Mouse (Mus musculus) left cerebral cortex, adult 2 months (tissue): ENCODE data around the gene Ell2. TPM values are rescaled to one million over a fixed set of nuclear protein-coding genes. Genes with fewer than 3 reads are reported as not detected.
A peak's percentile ranks its signal among the peaks of the same experiment; 100 is the strongest.

Experiments used
- DNase-seq, 2 experiments: peaks; one replicate each; pipeline ENCODE4 v3.0.0; 2021 to 2022; ENCODE audit warnings: low spot score in 2 of 2, mixed read lengths in 1 of 2; ENCODE audit errors: extremely low spot score in 1 of 2
- H3K27ac ChIP-seq: fragments of 200-600 bp; 2 replicates; pipeline ENCODE4 v1.8.1; 2022
- H3K4me3 ChIP-seq: fragments of 200-600 bp; 2 replicates; pipeline ENCODE4 v1.8.1; 2022
- CTCF ChIP-seq: fragments of 200-600 bp; IDR thresholded peaks from 2 replicates; pipeline ENCODE4 v1.8.1; 2022; ENCODE audit warnings: antibody characterized with exemption, mild to moderate bottlenecking, moderate library complexity
- intact Hi-C: fragments of 180-260 bp; cut with DNase I; formaldehyde crosslinking; loops from one replicate; pipeline ENCODE4 v1.15.1; 2025
- total RNA-seq, 2 experiments: library from RNA; stranded (reverse); gene quantifications; 2 replicates each; pipeline ENCODE4 v1.2.3; 2021

Gene Ell2
- total RNA-seq, 2 experiments from 2014 or later = 44.2 to 45.7 TPM

DNA sequence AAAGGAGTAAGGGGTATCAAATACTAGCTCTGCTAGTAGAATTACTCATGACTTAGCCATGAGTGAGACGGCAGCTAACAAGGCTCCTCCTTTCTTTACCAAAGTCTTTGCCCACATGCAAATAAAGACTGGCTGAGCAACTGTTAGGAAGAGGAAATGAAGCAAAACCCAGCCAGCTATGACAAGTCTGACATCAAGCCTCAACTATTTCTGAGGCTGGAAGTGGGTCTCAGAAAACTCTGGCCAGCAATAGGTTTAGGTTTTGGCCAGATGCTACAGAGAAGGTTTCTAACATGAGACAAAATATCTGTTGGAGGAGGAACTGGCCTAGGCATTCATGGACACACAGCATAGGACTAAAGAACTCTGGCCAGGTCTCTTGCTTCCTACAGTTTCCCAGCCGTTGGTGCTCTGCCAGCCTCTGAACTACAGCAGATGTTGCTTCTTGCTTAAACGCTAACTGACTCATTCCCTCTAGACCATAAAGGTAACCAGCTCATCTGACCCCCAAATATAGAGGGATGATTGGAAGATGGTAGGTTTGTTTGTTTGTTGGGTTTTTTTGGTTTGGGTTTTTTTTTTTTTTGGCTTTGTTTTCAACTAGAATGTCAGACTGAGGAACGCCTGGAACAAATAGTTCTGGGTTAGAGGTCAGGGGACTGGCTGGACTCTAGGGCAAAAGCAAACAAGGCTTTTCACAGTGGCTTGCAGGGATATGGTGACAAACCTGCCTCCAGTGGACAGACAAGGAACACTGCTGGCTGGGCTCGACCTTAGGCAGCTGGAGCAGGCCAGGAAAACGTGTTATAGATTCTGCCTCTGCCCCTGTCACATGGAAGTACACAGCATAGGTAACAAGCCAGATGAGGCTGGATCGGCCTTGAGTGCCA, 92.1 kb downstream of the Ell2 start:
- Histone ChIP-seq H3K4me3 (no peak overlapping the region), H3K27ac (peak overlapping the region; percentile 61; the same call in 1 of the 2 replicates)
- TF ChIP-seq CTCF = no peak
- no peak for DNase-seq
- intact Hi-C loops = loop anchor here (1.0 to 10.0 kb wide), 4 partner anchors 79 to 1161 kb away; partner anchors contain the start of gene Erap1

DNA sequence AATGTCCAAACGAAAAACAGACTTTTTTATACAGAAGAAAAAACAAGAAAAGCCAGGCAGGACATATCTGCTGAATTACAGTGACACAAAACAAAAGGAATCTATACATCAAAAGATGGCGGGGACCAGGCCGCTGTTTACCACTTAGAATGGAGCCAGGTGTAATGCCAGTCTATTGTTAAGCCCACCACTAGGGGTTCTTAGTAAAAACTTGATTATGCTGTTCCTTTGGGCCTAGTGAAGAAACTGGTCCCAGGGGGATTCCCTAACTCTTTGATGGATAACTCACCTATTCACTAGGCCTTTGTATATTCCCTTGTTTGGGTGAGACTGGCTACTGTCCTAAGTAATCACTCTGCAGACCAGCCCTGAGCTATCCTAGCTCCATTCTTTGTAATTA, 92.9 kb downstream of the Ell2 start:
- no peak overlapping the region for H3K4me3 ChIP-seq
- DNase-seq = no peak
- intact Hi-C loops = loop anchor here (5.0 to 10.0 kb wide), 3 partner anchors 78 to 1162 kb away; partner anchors contain the start of gene Erap1
- no peak overlapping the region for H3K27ac ChIP-seq
- TF ChIP-seq CTCF = no peak

DNA sequence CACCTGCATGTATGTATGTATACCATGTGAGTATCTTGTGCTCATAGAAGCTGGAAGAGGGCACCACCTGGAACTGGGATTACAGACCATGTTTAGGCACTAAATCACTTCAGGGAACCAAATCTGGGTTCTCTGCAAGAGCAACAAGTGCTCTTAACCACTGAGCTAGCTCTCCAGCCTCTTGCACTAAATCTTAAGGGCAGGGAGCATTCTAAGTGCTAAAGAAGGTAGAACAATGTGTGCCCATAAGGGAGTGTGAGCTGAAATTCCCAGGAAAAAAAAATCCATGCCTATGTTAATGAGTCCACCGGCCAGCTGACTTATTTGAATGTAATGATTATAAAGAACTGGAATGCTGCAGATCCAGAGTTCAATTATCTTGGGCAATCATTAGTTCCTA, 101.4 kb downstream of the Ell2 start:
- H3K27ac ChIP-seq = no peak overlapping the region
- intact Hi-C loops = no loop called here
- DNase-seq = no peak
- TF ChIP-seq CTCF = no peak
- no peak overlapping the region for H3K4me3 ChIP-seq

DNA sequence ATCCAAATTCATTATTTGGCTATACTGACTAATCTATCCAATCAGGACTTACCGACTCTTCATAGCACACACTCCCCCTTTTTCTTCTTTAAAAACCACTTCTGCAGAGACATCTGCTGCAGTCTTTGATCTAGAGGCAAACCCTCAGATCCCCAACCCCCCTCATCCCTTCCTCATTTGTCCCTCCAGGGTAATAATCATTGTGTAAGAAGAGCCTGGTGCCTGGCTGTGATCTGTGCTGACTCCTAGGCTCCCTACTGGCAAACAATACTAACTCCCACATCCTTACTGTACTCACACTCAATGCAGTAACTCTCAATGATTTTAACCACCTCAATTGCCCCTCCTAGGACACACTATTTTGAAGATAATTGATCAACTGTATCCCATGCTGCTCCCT, 103.4 kb downstream of the Ell2 start:
- intact Hi-C loops = no loop called here

DNA sequence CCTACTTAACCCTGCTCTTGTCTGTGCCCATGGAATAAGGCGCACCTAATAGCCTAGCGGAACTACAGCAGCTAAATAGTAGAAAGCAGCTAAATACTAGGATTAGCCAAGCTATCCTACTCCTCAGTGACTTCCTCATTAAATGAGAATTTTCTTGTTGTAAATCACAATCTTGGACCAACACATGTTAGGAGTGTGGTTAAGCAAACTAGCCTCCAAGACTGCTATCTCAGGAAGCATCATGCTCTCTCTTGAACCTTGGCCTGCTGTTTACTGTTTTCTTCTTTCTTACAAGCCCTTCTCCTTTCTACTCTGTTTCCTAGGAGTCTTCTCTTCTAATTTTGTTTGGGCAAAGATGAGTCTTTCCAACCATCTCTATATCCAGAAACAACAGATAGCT, 110.6 kb downstream of the Ell2 start:
- no peak for DNase-seq
- intact Hi-C loops = no loop called here
- no peak overlapping the region for H3K4me3 ChIP-seq
- no peak for TF ChIP-seq CTCF
- H3K27ac ChIP-seq = no peak overlapping the region

More for the DNA sequence above, 103.4 kb downstream of the Ell2 start:
- no peak for DNase-seq
- no peak overlapping the region for H3K27ac ChIP-seq
- no peak overlapping the region for H3K4me3 ChIP-seq
- TF ChIP-seq CTCF = no peak

DNA sequence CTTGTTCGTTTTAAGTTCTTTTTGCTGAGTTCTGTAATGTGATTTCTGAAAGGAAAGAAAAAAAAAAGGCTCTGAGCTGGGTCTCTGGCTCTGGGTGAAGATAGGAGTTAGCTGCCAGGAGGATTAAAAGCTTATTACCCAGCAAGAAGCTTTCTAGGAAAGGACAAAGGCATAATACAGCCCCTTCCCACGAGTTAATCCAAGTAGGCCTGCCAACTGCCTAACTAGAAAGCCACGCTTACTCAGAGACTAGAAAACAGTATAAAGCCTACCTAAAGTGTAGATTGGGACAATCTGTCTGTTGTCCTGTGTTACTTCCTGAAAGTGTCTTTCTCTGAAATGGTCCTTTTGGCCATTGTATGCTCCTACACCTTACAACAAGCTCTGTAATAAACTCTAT, 111.9 kb downstream of the Ell2 start:
- H3K4me3 ChIP-seq = no peak overlapping the region
- DNase-seq = no peak
- no peak for TF ChIP-seq CTCF
- intact Hi-C loops = no loop called here
- H3K27ac ChIP-seq = no peak overlapping the region

DNA sequence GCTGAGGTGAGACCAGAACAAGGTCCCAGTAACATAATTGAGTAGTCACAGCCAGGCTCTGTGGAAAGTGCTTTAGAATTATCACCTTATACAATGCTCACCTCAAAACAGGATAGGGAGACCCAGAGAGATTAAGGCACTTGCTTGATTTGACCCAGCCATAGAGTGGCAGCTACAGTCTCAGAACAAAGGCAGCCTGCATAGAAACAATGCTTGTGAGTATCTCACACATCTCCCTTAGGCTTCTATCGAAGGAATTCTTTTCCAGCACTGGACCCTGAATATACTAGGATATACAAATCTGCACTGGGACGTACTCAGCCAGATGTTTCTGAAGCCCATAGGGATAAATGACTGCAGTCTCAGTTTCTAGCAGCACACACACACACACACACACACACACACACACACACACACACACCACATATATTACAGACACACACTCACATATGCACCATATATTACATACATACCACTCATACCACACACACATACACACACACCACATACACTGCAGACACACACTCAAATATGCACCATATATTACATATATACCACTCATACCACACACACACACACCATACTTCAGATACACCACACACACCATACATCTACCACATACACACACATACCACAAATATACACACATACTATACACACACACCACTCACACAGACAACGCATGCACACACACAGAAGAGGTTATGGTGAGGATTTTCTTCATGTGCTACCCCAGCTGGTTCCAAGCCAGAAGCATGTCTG, 112.6 kb downstream of the Ell2 start:
- intact Hi-C loops = no loop called here
- Histone ChIP-seq H3K27ac (no peak overlapping the region), H3K4me3 (no peak overlapping the region)
- TF ChIP-seq CTCF = no peak
- DNase-seq = no peak

DNA sequence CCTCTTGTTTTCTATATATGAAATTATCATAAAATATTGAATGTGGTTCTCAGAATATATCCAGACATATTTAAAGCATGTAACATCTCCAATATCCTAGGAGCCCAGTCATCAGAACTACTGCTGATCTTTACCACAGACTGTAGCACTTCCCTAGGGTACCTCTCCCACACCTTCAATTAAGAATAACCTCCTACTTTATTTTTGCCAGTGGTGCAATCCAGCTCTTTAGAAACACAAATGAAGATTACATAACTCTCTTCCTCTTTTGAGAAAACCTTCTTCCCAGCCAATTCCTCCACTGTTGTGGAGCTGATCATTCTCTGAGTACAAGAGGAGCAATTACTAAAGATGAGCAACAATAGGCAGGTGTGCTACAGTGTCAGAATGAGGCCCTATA, 113.3 kb downstream of the Ell2 start:
- intact Hi-C loops = no loop called here
- no peak overlapping the region for H3K4me3 ChIP-seq
- no peak for DNase-seq
- TF ChIP-seq CTCF = no peak
- H3K27ac ChIP-seq = no peak overlapping the region

Other genes starting within 250 kb of the Ell2 start
- 10 to 100 TPM; 46.8 to 48.4 TPM for gene Glrx, start 133.1 kb downstream of the Ell2 start, total RNA-seq
- gene Rhobtb3, start 237.2 kb downstream of the Ell2 start, total RNA-seq = 10 to 100 TPM; 13.6 to 15.3 TPM